Mouse (Mus musculus) E14TG2a.4 (cell line): ENCODE data around the gene Ifnar2.

Experiments
- H3K27me3 ChIP-seq: 2 replicates; pipeline ENCODE4 v1.6.1; 2014; ENCODE audit warnings: low read length, control low read depth; ENCODE audit not compliant: insufficient read depth
- H3K36me3 ChIP-seq: 2 replicates; pipeline ENCODE4 v1.6.1; 2014; ENCODE audit warnings: low read length, control low read depth; ENCODE audit not compliant: insufficient read depth
- H3K4me1 ChIP-seq: replicated peaks from 2 replicates; pipeline ENCODE4 v1.6.1; 2014; ENCODE audit warnings: low read depth, low read length, control low read depth
- H3K4me3 ChIP-seq: replicated peaks from 2 replicates; pipeline ENCODE4 v1.5.1; 2014; ENCODE audit warnings: mild to moderate bottlenecking, low read length
- H3K9me3 ChIP-seq: 2 replicates; pipeline ENCODE4 v1.6.1; 2014; ENCODE audit warnings: low read length, control low read depth
- CTCF ChIP-seq: conservative IDR thresholded peaks from 2 replicates; pipeline ENCODE4 v1.5.1; 2014; ENCODE audit warnings: low read length
- NANOG ChIP-seq: IDR thresholded peaks from 2 replicates; pipeline ENCODE4 v1.6.1; 2014; ENCODE audit warnings: borderline replicate concordance, low read length, mixed read lengths
- POU5F1 ChIP-seq: IDR thresholded peaks from 2 replicates; pipeline ENCODE4 v1.6.1; 2014; ENCODE audit warnings: low read length, borderline replicate concordance

The Ifnar2 gene

DNA sequence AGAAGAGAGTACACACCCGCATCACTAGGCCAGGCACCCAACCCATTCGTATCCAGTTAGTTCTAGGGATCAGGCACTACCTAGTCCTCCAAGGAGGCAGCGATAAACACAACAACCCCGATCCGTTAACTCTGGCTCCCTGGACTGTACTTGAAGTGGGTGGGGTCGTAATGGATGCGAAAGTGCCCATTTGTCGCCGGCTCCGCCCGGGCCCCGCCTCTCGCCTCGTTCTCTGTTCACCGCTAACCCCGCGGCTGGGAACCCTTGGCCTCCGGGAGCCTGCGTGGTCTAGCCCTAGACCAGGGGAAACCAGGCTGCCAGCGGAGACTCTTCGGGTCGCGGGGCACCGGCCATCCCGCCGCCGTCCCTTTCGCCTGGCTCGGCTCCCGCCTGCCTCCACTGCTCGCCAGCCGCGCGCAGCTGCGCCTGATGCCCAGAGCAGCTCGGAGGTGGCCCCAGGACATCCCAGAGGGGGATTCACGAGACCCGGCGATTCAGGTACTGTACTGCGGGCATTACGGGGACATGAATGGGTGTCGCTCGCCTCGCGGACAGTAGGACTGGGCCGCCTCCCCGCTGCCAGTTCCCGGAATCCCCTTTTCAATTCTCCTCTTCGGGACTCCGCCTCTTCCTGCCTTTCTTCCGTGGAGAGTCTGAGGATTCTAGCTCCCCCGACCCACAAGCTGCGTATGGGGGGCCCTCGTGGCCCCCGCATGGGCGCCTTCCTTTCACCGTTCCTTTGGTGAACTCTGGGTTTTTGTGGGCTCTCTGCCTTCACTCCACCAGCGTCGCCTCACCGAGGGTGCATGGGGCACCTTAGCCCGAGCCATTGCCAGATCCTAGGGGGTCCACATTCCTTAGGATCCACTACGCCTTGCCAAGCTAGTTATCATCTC, at the start of gene Ifnar2:
Gene Ifnar2, plus strand, starts transcription at position 207 of the 896 bp plus-strand sequence.
- no peak for TF ChIP-seq CTCF
- TF ChIP-seq NANOG: no peak
- TF ChIP-seq POU5F1: no peak

DNA sequence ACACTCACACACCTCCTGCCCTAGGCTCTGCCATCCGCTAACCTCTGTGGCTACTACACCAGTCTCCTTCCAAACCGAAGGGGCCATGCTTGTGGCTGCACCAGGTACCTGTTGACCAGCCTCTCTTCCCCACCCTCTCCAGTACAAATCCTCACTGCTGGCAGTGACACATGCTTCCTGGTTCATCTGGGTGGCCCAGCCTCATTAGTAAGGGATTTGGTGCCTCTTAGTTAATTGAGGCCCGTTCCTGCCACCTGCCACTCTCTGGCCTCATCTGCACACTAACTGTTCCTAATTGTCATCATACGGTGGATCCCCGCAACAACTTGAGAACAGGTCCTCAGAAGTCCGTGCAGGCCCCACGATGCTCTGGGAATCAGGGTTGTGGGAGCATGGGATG, 45.0 kb upstream of the Ifnar2 start:
- Histone ChIP-seq H3K4me3 (no peak overlapping the region), H3K36me3 (no peaks in the 10 kb centered on the region), H3K4me1 (peaks cover 4% of the 10 kb centered on the region), H3K27me3 (peaks cover 28% of the 10 kb centered on the region), H3K9me3 (no peaks in the 10 kb centered on the region)
- TF ChIP-seq NANOG (no peak), CTCF (no peak), POU5F1 (no peak)

More for the DNA sequence above, at the start of gene Ifnar2:
- Histone ChIP-seq H3K4me3 (peak within 1 kb of the TSS; percentile 98), H3K4me1 (peaks cover 32% of the 10 kb centered on the region), H3K36me3 (no peaks in the 10 kb centered on the region), H3K9me3 (no peaks in the 10 kb centered on the region; the same call in 1 of the 2 replicates), H3K27me3 (peaks cover 8% of the 10 kb centered on the region; the same call in 1 of the 2 replicates)

DNA sequence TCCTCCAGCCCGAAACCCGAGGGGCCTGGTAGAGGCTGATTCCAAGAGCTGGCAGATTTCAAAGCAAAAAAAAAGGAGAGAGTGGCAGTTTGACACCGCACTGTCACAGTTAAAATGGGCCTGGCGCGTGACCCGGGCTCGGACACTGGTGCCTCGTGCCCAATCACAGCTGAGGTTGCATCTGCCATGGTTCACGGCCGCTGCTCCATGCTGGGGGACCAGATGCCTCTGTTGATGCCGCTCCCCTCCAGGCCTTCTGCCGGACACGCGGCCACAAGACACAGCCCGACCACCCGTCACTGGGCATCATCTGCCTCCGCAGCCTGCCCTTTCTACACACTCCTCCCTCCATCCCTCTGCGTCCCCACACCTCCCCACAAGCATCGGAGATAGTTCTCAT, 43.7 kb upstream of the Ifnar2 start:
- TF ChIP-seq NANOG: no peak
- no peak for TF ChIP-seq POU5F1
- no peak for TF ChIP-seq CTCF
- no peaks in the 10 kb centered on the region for H3K36me3 ChIP-seq
- H3K4me3 ChIP-seq: no peak overlapping the region
- no peaks in the 10 kb centered on the region for H3K9me3 ChIP-seq
- peaks cover 16% of the 10 kb centered on the region for H3K4me1 ChIP-seq
- H3K27me3 ChIP-seq: peaks cover 16% of the 10 kb centered on the region

DNA sequence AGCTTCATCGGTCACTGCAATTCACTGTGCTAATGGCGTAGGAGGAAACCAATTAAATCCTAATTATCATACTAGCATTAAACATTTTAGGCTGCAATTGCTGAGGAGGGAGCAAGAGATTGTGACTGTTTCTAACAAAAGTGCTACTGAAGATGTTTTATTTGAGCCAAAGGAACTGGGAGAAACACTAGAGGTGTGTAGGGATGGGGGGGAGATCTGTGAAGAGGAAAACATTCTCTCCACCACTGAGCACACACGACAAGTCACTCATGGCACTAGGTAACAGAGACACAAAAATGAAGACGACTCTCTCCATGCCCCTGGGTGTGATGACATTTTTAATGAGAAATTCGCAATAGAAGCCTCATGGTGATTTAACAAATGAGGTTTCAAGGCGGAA, 42.1 kb upstream of the Ifnar2 start:
- no peak overlapping the region for H3K4me3 ChIP-seq
- peaks cover 16% of the 10 kb centered on the region for H3K27me3 ChIP-seq
- TF ChIP-seq NANOG: no peak
- TF ChIP-seq CTCF: no peak
- TF ChIP-seq POU5F1: no peak
- H3K36me3 ChIP-seq: no peaks in the 10 kb centered on the region
- peaks cover 32% of the 10 kb centered on the region for H3K4me1 ChIP-seq
- no peaks in the 10 kb centered on the region for H3K9me3 ChIP-seq

DNA sequence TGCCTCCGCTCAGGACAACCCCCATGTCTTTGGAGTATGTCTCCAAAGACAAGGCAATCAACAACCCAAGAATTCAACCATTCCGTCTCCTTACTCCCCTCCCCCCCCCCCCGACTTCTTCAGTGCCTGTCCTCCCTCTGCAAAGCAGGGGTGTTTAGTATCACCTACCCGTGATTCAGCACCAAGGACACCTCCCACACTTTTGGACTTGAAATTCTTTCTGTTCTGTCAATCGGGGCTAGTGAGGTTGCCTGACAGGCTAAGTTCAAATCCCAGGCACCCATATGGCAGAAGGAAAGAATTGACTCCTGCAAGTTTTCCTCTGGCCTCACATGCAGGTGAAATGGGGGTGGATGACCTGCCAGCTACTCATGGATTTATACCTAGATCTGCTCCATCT, 41.4 kb upstream of the Ifnar2 start:
- Histone ChIP-seq H3K4me1 (peaks cover 38% of the 10 kb centered on the region), H3K27me3 (peaks cover 16% of the 10 kb centered on the region), H3K9me3 (no peaks in the 10 kb centered on the region), H3K4me3 (no peak overlapping the region), H3K36me3 (no peaks in the 10 kb centered on the region)
- TF ChIP-seq POU5F1: no peak
- TF ChIP-seq CTCF: no peak
- TF ChIP-seq NANOG: no peak

DNA sequence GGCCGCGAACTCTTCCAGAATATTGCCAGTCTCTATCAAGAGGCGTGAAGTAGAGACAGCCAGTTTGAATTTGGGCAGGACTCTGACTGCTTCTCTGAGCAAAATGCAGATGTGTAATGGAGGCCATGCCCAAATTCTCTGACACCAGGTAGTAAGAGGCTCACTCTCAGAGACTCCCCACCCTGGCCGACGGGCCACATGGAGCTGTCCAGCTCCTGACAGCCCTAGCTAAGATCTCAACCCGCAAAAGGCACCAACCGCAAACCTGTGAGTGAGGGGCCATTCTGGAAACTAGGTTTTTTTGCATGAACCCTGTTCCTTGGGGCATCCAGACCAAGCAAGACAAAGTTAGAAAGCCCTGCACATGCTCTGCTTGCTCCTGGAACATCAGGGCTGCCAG, 39.7 kb upstream of the Ifnar2 start:
- Histone ChIP-seq H3K27me3 (peaks cover 18% of the 10 kb centered on the region), H3K36me3 (no peaks in the 10 kb centered on the region), H3K9me3 (no peaks in the 10 kb centered on the region), H3K4me3 (no peak overlapping the region), H3K4me1 (peaks cover 45% of the 10 kb centered on the region)
- TF ChIP-seq CTCF (no peak), NANOG (no peak), POU5F1 (no peak)

DNA sequence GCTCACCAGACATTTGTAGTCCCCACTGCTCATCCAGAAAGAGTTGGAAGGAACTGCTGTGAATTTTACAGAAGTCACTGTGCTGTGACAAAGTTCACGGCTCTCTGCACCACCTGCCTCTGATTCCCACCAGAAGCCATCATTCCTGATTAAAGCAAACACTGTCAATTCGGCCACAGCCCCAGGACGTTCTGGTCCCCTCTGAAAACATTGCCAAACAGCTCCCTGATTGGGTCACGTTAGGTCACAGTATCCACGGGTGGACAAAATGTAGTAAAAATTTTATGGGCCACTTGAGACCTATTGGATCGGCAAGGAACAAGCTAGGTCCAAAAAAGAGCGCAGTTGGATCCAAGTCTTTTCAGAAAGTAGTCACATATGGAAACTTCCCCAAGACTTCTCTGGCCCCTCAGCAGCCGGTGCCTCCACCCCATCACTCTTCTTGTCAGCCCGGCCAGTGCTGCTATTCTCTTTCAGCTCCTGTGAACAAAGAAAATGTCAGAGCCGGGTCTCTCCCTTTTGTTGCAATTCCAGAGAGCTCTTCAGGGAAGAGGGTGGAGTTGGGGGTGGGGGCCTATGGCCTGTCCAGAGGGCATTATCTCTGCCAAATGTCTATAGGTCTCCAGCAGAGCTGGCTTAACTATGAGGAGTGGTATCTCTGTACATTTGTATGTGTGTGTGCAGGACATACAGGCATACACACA, 38.2 kb upstream of the Ifnar2 start:
- Histone ChIP-seq H3K9me3 (no peaks in the 10 kb centered on the region), H3K36me3 (no peaks in the 10 kb centered on the region), H3K27me3 (peaks cover 5% of the 10 kb centered on the region; the same call in 1 of the 2 replicates), H3K4me3 (peak overlapping the region; percentile 57), H3K4me1 (peaks cover 45% of the 10 kb centered on the region)
- no peak for TF ChIP-seq POU5F1
- 0 out of 2 replicates have a peak, but pooled peaks have one; percentile 47 for TF ChIP-seq NANOG
- no peak for TF ChIP-seq CTCF

DNA sequence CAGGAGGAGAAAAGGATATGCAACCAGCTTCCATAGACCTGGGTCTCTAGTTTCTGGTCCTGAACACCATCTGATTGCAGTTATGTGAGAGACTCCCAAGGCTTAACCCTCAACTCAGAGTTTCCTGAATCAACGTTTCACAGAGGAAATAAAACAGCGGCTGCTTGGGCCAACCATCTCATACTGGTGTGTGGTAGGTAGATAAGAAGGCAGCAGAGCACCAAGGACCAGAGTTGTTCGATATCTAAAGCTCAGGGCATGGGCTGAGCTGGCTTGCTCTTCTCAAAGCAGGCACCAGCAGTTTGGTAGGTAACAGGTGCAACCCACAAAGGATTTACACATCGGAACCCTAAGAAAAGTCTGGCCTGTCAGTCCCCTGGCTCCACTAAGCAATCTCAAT, 35.8 kb upstream of the Ifnar2 start:
- H3K4me1 ChIP-seq: peaks cover 45% of the 10 kb centered on the region
- TF ChIP-seq CTCF: no peak
- TF ChIP-seq NANOG: no peak
- no peak for TF ChIP-seq POU5F1
- H3K36me3 ChIP-seq: no peaks in the 10 kb centered on the region
- no peak overlapping the region for H3K4me3 ChIP-seq
- peaks cover 4% of the 10 kb centered on the region; the same call in 1 of the 2 replicates for H3K27me3 ChIP-seq
- H3K9me3 ChIP-seq: no peaks in the 10 kb centered on the region
